In genomic region chr19:60129635-60130034, GRCm38 (mm10) we compare ENCODE assay signal across 23 mouse cellular contexts.
DNase-seq lines count a peak whose midpoint lies in the region; ATAC-seq and TF ChIP-seq lines count a peak whose summit lies in the region.
"Had no signal": no experiment of that assay in that cellular context is flagged by ENCODE, and none has a peak within 500 bp of the region (broad histone marks: within the 10 kb centered on the region; RNA-seq: fewer than 3 reads in every experiment).

No protein-coding gene starts in this region.

- TF ChIP-seq CTCF in liver, embryonic 14.5 days (IDR thresholded peaks at IDR 0.05; ENCODE audit: low read depth): no peak
- no peak for TF ChIP-seq CTCF in left cerebral cortex, adult 2 months (IDR thresholded peaks at IDR 0.05)

- H3K4me1 ChIP-seq in liver, embryonic 11.5 days (replicated peaks; ENCODE audit: control insufficient read depth, insufficient read depth, low read length): no peaks in the 10 kb centered on the region
- H3K4me1 ChIP-seq in liver, embryonic 14.5 days (replicated peaks; ENCODE audit: control insufficient read depth in 2 of 2, insufficient read depth in 2 of 2, low read length in 1 of 2): peaks cover 9 to 11% of the 10 kb centered on the region in 2 experiments
- H3K4me1 ChIP-seq: embryonic facial prominence, embryonic 15.5 days; heart, embryonic 10.5 days; heart, embryonic 15.5 days; hindbrain, embryonic 13.5 days had no signal

- 72% methylated on average over 2 of the region's 2 CpGs for WGBS in liver, embryonic 11.5 days
- WGBS in liver, embryonic 14.5 days (ENCODE audit: insufficient replicate concordance): 24% methylated on average over 2 of the region's 2 CpGs

- no peak for DNase-seq in liver, embryonic 11.5 days (ENCODE audit: low spot score)
- no peak for DNase-seq in liver
- no peak for DNase-seq in liver, embryonic 14.5 days (ENCODE audit: low read depth in 3 of 3, low spot score in 3 of 3)
- no peak for DNase-seq in left cerebral cortex, adult 2 months (ENCODE audit: extremely low spot score in 1 of 2, low spot score in 2 of 2)
- no peak for DNase-seq in gastrocnemius, postnatal 14 days
- DNase-seq in layer of hippocampus, postnatal 36 days: no peak
- DNase-seq: adrenal gland, adult 8-10 months; adrenal gland, postnatal 36 days; cerebellum, adult 2 months; cerebellum, postnatal 10 days; embryo, embryonic 11 days; gastrocnemius, adult 2 months; gastrocnemius, postnatal 36 days; heart, adult 11 months; heart, postnatal 14 days had no signal

- H3K27ac ChIP-seq in liver, embryonic 11.5 days (ENCODE audit: low read depth, low read length): no peak overlapping the region
- H3K27ac ChIP-seq in liver, embryonic 14.5 days: no peak overlapping the region
- no peak overlapping the region for H3K27ac ChIP-seq in left cerebral cortex, adult 2 months
- H3K27ac ChIP-seq: embryonic facial prominence, embryonic 15.5 days; forebrain, embryonic 10.5 days; gastrocnemius, adult 2 months; heart, embryonic 10.5 days; heart, embryonic 15.5 days; hindbrain, embryonic 13.5 days had no signal

- no peaks in the 10 kb centered on the region for H3K27me3 ChIP-seq in liver, embryonic 11.5 days (replicated peaks; ENCODE audit: control insufficient read depth, insufficient read depth, low read length)
- H3K27me3 ChIP-seq in liver, embryonic 14.5 days (ENCODE audit: control insufficient read depth, insufficient read depth, low read length): no peaks in the 10 kb centered on the region
- H3K27me3 ChIP-seq: embryonic facial prominence, embryonic 15.5 days; heart, embryonic 15.5 days; hindbrain, embryonic 13.5 days had no signal

- no peak overlapping the region for H3K4me3 ChIP-seq in liver, embryonic 11.5 days (ENCODE audit: low read depth, low read length)
- H3K4me3 ChIP-seq in liver, embryonic 14.5 days (ENCODE audit: insufficient read depth in 1 of 2, low read depth in 2 of 2, low read length in 2 of 2): no peak overlapping the region
- no peak overlapping the region for H3K4me3 ChIP-seq in left cerebral cortex, adult 2 months
- H3K4me3 ChIP-seq: embryonic facial prominence, embryonic 15.5 days; erythroblast, embryonic 14.5 days; forebrain, embryonic 10.5 days; gastrocnemius, adult 2 months; heart, embryonic 10.5 days; heart, embryonic 15.5 days; hindbrain, embryonic 13.5 days had no signal

- ATAC-seq in liver, embryonic 11.5 days (replicated peaks; ENCODE audit: low FRiP score): peak; percentile 62
- ATAC-seq in liver, embryonic 14.5 days (ENCODE audit: insufficient read depth): peak; percentile 59
- ATAC-seq in megakaryocyte, adult 5-6 weeks (ENCODE audit: poor library complexity, severe bottlenecking): peak; percentile 21; the same call in 1 of the 2 replicates
- ATAC-seq: forebrain, embryonic 14.5 days had no signal

- H3K9ac ChIP-seq in liver, embryonic 11.5 days (ENCODE audit: low read depth, low read length): no peak overlapping the region
- no peak overlapping the region for H3K9ac ChIP-seq in liver, embryonic 14.5 days (replicated peaks)
- H3K9ac ChIP-seq: embryonic facial prominence, embryonic 15.5 days; heart, embryonic 15.5 days; hindbrain, embryonic 13.5 days had no signal

- H3K4me2 ChIP-seq in liver, embryonic 11.5 days: no peak overlapping the region
- H3K4me2 ChIP-seq in liver, embryonic 14.5 days (ENCODE audit: low read depth): no peak overlapping the region
- H3K4me2 ChIP-seq: embryonic facial prominence, embryonic 15.5 days; heart, embryonic 15.5 days; hindbrain, embryonic 13.5 days had no signal

- no peaks in the 10 kb centered on the region for H3K36me3 ChIP-seq in liver, embryonic 11.5 days (ENCODE audit: control insufficient read depth, insufficient read depth, low read length)
- no peaks in the 10 kb centered on the region for H3K36me3 ChIP-seq in liver, embryonic 14.5 days (replicated peaks; ENCODE audit: control insufficient read depth, insufficient read depth, low read depth)
- H3K36me3 ChIP-seq: embryonic facial prominence, embryonic 15.5 days; forebrain, embryonic 10.5 days; heart, embryonic 10.5 days; heart, embryonic 15.5 days; hindbrain, embryonic 13.5 days had no signal

- peak; percentile 47; the same call in 1 of the 2 replicates for TF ChIP-seq EP300 in liver, embryonic 14.5 days (IDR thresholded peaks at IDR 0.05; ENCODE audit: low read depth)

- intact Hi-C loops in left cerebral cortex, adult 2 months (cut with DNase I): no loop called here
- intact Hi-C loops in gastrocnemius, postnatal 14 days (cut with DNase I; ENCODE audit: low total_unique reads): no loop called here

- no peaks in the 10 kb centered on the region for H3K9me3 ChIP-seq in liver, embryonic 11.5 days (ENCODE audit: control insufficient read depth, low read length)
- no peaks in the 10 kb centered on the region for H3K9me3 ChIP-seq in liver, embryonic 14.5 days (ENCODE audit: control insufficient read depth, low read length)
- H3K9me3 ChIP-seq: embryonic facial prominence, embryonic 15.5 days; forebrain, embryonic 10.5 days; heart, embryonic 10.5 days; heart, embryonic 15.5 days; hindbrain, embryonic 13.5 days had no signal
